ENCODE assay signal across 12 mouse cellular contexts in the genomic region with DNA sequence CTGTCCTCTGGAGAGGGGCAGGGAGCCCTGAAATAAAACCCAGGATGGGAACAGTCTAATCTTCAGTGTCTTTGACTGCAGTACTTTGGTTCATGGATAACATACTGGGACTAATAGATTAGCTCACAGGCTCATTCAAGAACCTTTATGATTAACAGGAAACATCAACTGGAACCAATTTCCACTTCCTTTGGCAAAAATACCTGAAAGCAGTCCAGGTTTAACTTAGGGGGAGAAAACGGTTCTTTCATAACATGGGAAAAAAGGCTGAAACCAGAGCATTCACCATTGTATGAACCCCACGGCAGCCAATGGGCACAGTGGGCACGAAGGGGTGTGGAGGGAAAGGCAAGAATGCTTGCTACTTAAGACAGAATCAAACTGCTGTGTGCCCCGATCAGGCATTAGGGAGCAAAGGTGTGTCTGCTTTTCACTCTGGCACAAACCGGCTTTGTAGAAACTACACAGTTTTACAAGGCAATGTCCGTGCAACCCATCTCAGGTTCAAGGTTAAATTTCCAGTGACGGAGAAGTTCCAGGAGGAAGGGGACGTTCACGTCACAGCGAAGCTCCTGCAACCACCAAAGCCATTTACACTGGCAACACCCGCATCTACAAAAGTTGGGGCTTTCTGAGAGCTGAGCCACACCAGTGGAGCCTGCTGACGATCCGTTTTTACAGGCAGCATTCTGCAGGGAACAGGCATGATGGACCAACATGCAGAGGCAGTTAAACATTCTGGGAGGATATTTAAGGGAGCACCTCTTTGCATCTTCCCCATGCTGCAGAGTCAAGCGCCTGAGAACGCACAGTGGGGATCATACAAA.
DNase-seq lines count a peak whose midpoint lies in the region; ATAC-seq lines count a peak whose summit lies in the region.
"Had no signal": no experiment of that assay in that cellular context is flagged by ENCODE, and none has a peak within 500 bp of the region (broad histone marks: within the 10 kb centered on the region; RNA-seq: fewer than 3 reads in every experiment).

No protein-coding gene starts in this region.

- H3K36me3 ChIP-seq in hindbrain, embryonic 15.5 days = no peaks in the 10 kb centered on the region
- H3K36me3 ChIP-seq in hindbrain, embryonic 16.5 days (ENCODE audit: control insufficient read depth, insufficient read depth, low read length) = no peaks in the 10 kb centered on the region
- H3K36me3 ChIP-seq in embryonic facial prominence, embryonic 13.5 days = no peaks in the 10 kb centered on the region
- no peaks in the 10 kb centered on the region for H3K36me3 ChIP-seq in limb, embryonic 11.5 days (ENCODE audit: control insufficient read depth, insufficient read depth, low read length)
- H3K36me3 ChIP-seq in midbrain, embryonic 11.5 days (ENCODE audit: control insufficient read depth, insufficient read depth, low read length) = no peaks in the 10 kb centered on the region
- H3K36me3 ChIP-seq: G1E had no signal

- no peak for ATAC-seq in hindbrain, embryonic 15.5 days (ENCODE audit: low FRiP score, low read depth)
- ATAC-seq in hindbrain, embryonic 16.5 days = no peak
- peak; percentile 70; the same call in 1 of the 2 replicates for ATAC-seq in embryonic facial prominence, embryonic 13.5 days (ENCODE audit: insufficient number of reproducible peaks, insufficient read depth, low FRiP score, low TSS enrichment, low read depth)
- no peak for ATAC-seq in limb, embryonic 11.5 days (ENCODE audit: insufficient number of reproducible peaks, low FRiP score, low TSS enrichment, low read depth)
- ATAC-seq in midbrain, embryonic 11.5 days (ENCODE audit: low FRiP score) = no peak

- WGBS in hindbrain, embryonic 15.5 days = 83% methylated on average over 15 of the region's 15 CpGs
- WGBS in hindbrain, embryonic 16.5 days = 78% methylated on average over 15 of the region's 15 CpGs
- 33% methylated on average over 15 of the region's 15 CpGs for WGBS in embryonic facial prominence, embryonic 13.5 days
- 29% methylated on average over 15 of the region's 15 CpGs for WGBS in limb, embryonic 11.5 days
- 85% methylated on average over 15 of the region's 15 CpGs for WGBS in midbrain, embryonic 11.5 days

- H3K4me2 ChIP-seq in hindbrain, embryonic 15.5 days = no peak overlapping the region
- no peak overlapping the region for H3K4me2 ChIP-seq in hindbrain, embryonic 16.5 days (ENCODE audit: low read length)
- peak overlapping the region; percentile 44 for H3K4me2 ChIP-seq in embryonic facial prominence, embryonic 13.5 days
- peak overlapping the region; percentile 26; the same call in 1 of the 2 replicates for H3K4me2 ChIP-seq in limb, embryonic 11.5 days (ENCODE audit: low read depth, severe bottlenecking)
- H3K4me2 ChIP-seq in midbrain, embryonic 11.5 days = no peak overlapping the region

- H3K9me3 ChIP-seq in hindbrain, embryonic 15.5 days = no peaks in the 10 kb centered on the region
- no peaks in the 10 kb centered on the region for H3K9me3 ChIP-seq in hindbrain, embryonic 16.5 days (ENCODE audit: control insufficient read depth, low read length)
- H3K9me3 ChIP-seq in embryonic facial prominence, embryonic 13.5 days = no peaks in the 10 kb centered on the region
- H3K9me3 ChIP-seq in limb, embryonic 11.5 days (ENCODE audit: control insufficient read depth, low read length) = no peaks in the 10 kb centered on the region
- no peaks in the 10 kb centered on the region for H3K9me3 ChIP-seq in midbrain, embryonic 11.5 days (ENCODE audit: control insufficient read depth, low read length)
- H3K9me3 ChIP-seq: G1E had no signal

- H3K27ac ChIP-seq in hindbrain, embryonic 15.5 days (replicated peaks) = 0 out of 2 replicates have a peak overlapping the region, but pooled peaks have one; percentile 6
- no peak overlapping the region for H3K27ac ChIP-seq in hindbrain, embryonic 16.5 days (ENCODE audit: low read depth, low read length)
- H3K27ac ChIP-seq in embryonic facial prominence, embryonic 13.5 days = peak overlapping the region; percentile 94
- H3K27ac ChIP-seq in limb, embryonic 11.5 days (replicated peaks; ENCODE audit: low read depth, low read length) = peak overlapping the region; percentile 95
- no peak overlapping the region for H3K27ac ChIP-seq in midbrain, embryonic 11.5 days (ENCODE audit: low read depth, low read length)

- no peak overlapping the region for H3K9ac ChIP-seq in hindbrain, embryonic 15.5 days
- no peak overlapping the region for H3K9ac ChIP-seq in hindbrain, embryonic 16.5 days (ENCODE audit: low read depth, low read length)
- H3K9ac ChIP-seq in embryonic facial prominence, embryonic 13.5 days = peak overlapping the region; percentile 36; the same call in 1 of the 2 replicates
- H3K9ac ChIP-seq in limb, embryonic 11.5 days (ENCODE audit: low read length) = peak overlapping the region; percentile 41
- H3K9ac ChIP-seq in midbrain, embryonic 11.5 days (ENCODE audit: low read length) = no peak overlapping the region

- H3K27me3 ChIP-seq in hindbrain, embryonic 15.5 days = no peaks in the 10 kb centered on the region
- H3K27me3 ChIP-seq in hindbrain, embryonic 16.5 days (replicated peaks; ENCODE audit: control insufficient read depth, insufficient read depth, low read length) = no peaks in the 10 kb centered on the region
- no peaks in the 10 kb centered on the region for H3K27me3 ChIP-seq in embryonic facial prominence, embryonic 13.5 days
- no peaks in the 10 kb centered on the region for H3K27me3 ChIP-seq in limb, embryonic 11.5 days (ENCODE audit: control insufficient read depth, insufficient read depth, low read length)
- H3K27me3 ChIP-seq in midbrain, embryonic 11.5 days (ENCODE audit: control insufficient read depth, insufficient read depth, low read length) = no peaks in the 10 kb centered on the region

- peak; percentile 41 for DNase-seq in cerebellum, adult 9-10 months
- no peak for DNase-seq in cerebellum, adult 11 months
- DNase-seq in limb, embryonic 11.5 days (ENCODE audit: low spot score) = peak; percentile 64
- DNase-seq in ovary, postnatal 14 days (ENCODE audit: low spot score) = no peak
- DNase-seq in midbrain, embryonic 11.5 days (ENCODE audit: low spot score, missing footprints) = no peak
- DNase-seq: adrenal gland, adult 8-10 months; liver; spleen, adult 18-20 months had no signal

- H3K4me1 ChIP-seq in hindbrain, embryonic 15.5 days (replicated peaks) = peaks cover 24% of the 10 kb centered on the region
- H3K4me1 ChIP-seq in hindbrain, embryonic 16.5 days (ENCODE audit: control insufficient read depth, insufficient read depth, low read depth, low read length) = peaks cover 19% of the 10 kb centered on the region
- H3K4me1 ChIP-seq in embryonic facial prominence, embryonic 13.5 days = peaks cover 77% of the 10 kb centered on the region
- H3K4me1 ChIP-seq in limb, embryonic 11.5 days (ENCODE audit: control insufficient read depth, insufficient read depth, low read length) = peaks cover 44% of the 10 kb centered on the region
- H3K4me1 ChIP-seq in midbrain, embryonic 11.5 days (ENCODE audit: control insufficient read depth, insufficient read depth, low read length) = peaks cover 11% of the 10 kb centered on the region

- H3K4me3 ChIP-seq in hindbrain, embryonic 15.5 days = no peak overlapping the region
- no peak overlapping the region for H3K4me3 ChIP-seq in hindbrain, embryonic 16.5 days (ENCODE audit: low read length)
- no peak overlapping the region for H3K4me3 ChIP-seq in embryonic facial prominence, embryonic 13.5 days
- no peak overlapping the region for H3K4me3 ChIP-seq in limb, embryonic 11.5 days (ENCODE audit: low read depth, low read length)
- no peak overlapping the region for H3K4me3 ChIP-seq in midbrain, embryonic 11.5 days (ENCODE audit: low read depth, low read length)

Comparison
In these comparisons a context has a peak if more than half of its experiments do, and no peak if none do; other contexts are left out.
1. DNase-seq: peak in cerebellum, adult 9-10 months (single experiment) and limb, embryonic 11.5 days (single experiment); none in cerebellum, adult 11 months (single experiment), ovary, postnatal 14 days (single experiment) and midbrain, embryonic 11.5 days (single experiment).
2. H3K27ac ChIP-seq: peak in hindbrain, embryonic 15.5 days (single experiment), embryonic facial prominence, embryonic 13.5 days (single experiment) and limb, embryonic 11.5 days (single experiment); none in hindbrain, embryonic 16.5 days (single experiment) and midbrain, embryonic 11.5 days (single experiment).
3. H3K4me2 ChIP-seq: peak in embryonic facial prominence, embryonic 13.5 days (single experiment) and limb, embryonic 11.5 days (single experiment); none in hindbrain, embryonic 15.5 days (single experiment), hindbrain, embryonic 16.5 days (single experiment) and midbrain, embryonic 11.5 days (single experiment).
4. H3K9ac ChIP-seq: peak in embryonic facial prominence, embryonic 13.5 days (single experiment) and limb, embryonic 11.5 days (single experiment); none in hindbrain, embryonic 15.5 days (single experiment), hindbrain, embryonic 16.5 days (single experiment) and midbrain, embryonic 11.5 days (single experiment).